Mouse (Mus musculus) intestine, postnatal 0 days (tissue): ENCODE measurements around the gene Gm5244. TPM values are rescaled to one million over a fixed set of nuclear protein-coding genes. Genes with fewer than 3 reads are reported as not detected.
A peak's percentile ranks its signal among the peaks of the same experiment; 100 is the strongest.

Experiments
- ATAC-seq: fragments of 200-750 bp; cut with Nextera tagmentation; 2 replicates; pipeline ENCODE4 v1.8.0; 2017; ENCODE audit warnings: mild to moderate bottlenecking, moderate TSS enrichment, moderate library complexity
- H3K27ac ChIP-seq: fragments of 300-500 bp; sonication (generic); 2 replicates; pipeline ENCODE4 v1.5.1; 2014; ENCODE audit warnings: mild to moderate bottlenecking, low read depth, low read length, moderate library complexity
- H3K27me3 ChIP-seq: fragments of 300-500 bp; sonication (generic); replicated peaks from 2 replicates; pipeline ENCODE4 v1.6.1; 2014; ENCODE audit warnings: low read length, mixed read lengths; ENCODE audit not compliant: control insufficient read depth, insufficient read depth
- H3K36me3 ChIP-seq: fragments of 300-500 bp; sonication (generic); 2 replicates; pipeline ENCODE4 v1.6.1; 2014; ENCODE audit warnings: mild to moderate bottlenecking, moderate library complexity; ENCODE audit not compliant: control insufficient read depth, insufficient read depth
- H3K4me1 ChIP-seq: fragments of 300-500 bp; sonication (generic); replicated peaks from 2 replicates; pipeline ENCODE4 v1.6.1; 2014; ENCODE audit warnings: antibody characterized with exemption, low read length, mixed read lengths; ENCODE audit not compliant: control insufficient read depth, insufficient read depth
- H3K4me2 ChIP-seq: fragments of 300-500 bp; sonication (generic); replicated peaks from 2 replicates; pipeline ENCODE4 v1.6.1; 2014; ENCODE audit warnings: low read depth, mild to moderate bottlenecking, moderate library complexity
- H3K4me3 ChIP-seq: fragments of 300-500 bp; sonication (generic); 2 replicates; pipeline ENCODE4 v1.5.1; 2014; ENCODE audit warnings: low read depth, low read length
- H3K9ac ChIP-seq: fragments of 300-500 bp; sonication (generic); 2 replicates; pipeline ENCODE4 v1.6.1; 2014; ENCODE audit warnings: mild to moderate bottlenecking, low read depth, low read length
- H3K9me3 ChIP-seq: fragments of 300-500 bp; sonication (generic); 2 replicates; pipeline ENCODE4 v1.6.1; 2016; ENCODE audit warnings: mixed run types; ENCODE audit not compliant: control insufficient read depth
- CTCF ChIP-seq: sonication (generic); IDR thresholded peaks from 2 replicates; pipeline ENCODE4 v1.5.1; 2016; ENCODE audit warnings: low read depth, mild to moderate bottlenecking, control low read depth, antibody characterized with exemption, moderate library complexity
- WGBS: fragments of 180-500 bp; shearing (Covaris S2); extraction: QIAGEN DNeasy Blood & Tissue Kit; methylation state at CpG from one replicate; pipeline ENCODE4 v1.1.7; 2014; 5-methylcytosine and 5-hydroxymethylcytosine counted together
- polyA plus RNA-seq: library from polyadenylated mRNA; unstranded; fragments of >200 nt; fragmentation: Nextera tagmentation; extraction: Ambion mirVana; gene quantifications from 2 replicates; pipeline ENCODE4 v1.2.1, GENCODE M21; 2015

Gene Gm5244
- polyA plus RNA-seq, 1 experiment from 2014 or later: not detected

DNA sequence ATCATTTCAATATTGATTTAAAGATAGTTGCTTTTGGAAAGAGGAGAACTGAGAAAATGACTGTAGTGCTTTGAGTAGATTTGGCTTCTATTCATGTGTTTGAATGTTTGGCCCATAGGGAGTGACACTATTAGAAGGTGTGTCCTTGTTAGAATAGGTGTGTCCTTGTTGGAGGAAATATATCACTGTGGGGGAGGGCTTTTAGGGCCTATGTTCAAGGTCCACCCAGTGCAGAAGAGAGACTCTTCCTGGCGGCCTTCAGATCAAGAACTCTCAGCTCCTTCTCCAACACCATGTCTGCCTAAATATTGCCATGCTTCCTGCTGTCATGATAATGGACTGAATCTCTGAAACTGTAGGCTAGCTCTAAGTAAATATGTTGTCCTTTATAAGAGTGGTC lies 42.2 kb upstream of the Gm5244 start:
- peak; percentile 92 for ATAC-seq
- Histone ChIP-seq H3K27me3 (no peaks in the 10 kb centered on the region), H3K4me1 (no peaks in the 10 kb centered on the region), H3K4me2 (no peak overlapping the region), H3K36me3 (no peaks in the 10 kb centered on the region), H3K4me3 (no peak overlapping the region), H3K9me3 (no peaks in the 10 kb centered on the region), H3K27ac (no peak overlapping the region), H3K9ac (no peak overlapping the region)
- WGBS: 45% methylated on average over 1 of the region's 1 CpGs
- no peak for TF ChIP-seq CTCF

DNA sequence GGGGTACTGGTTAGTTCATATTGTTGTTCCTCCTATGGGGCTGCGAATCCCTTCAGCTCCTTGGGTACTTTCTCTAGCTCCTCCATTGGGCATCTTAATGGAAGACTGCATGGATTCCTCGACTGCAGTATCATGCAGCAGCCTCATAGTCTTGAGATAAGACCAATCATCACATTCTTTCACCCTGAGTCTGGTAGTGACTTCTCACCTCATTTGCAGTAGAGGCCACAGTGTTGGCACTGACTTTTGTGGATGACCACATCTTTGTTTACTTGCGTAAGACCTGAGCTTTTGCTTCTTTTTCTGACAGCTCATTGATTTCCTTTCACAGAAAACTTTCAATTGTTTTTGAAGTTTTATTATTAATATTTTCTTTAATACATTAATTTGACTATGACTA lies 40.8 kb upstream of the Gm5244 start:
- ATAC-seq: no peak
- no peak for TF ChIP-seq CTCF
- 79% methylated on average over 3 of the region's 3 CpGs for WGBS
- Histone ChIP-seq H3K4me1 (no peaks in the 10 kb centered on the region), H3K36me3 (no peaks in the 10 kb centered on the region), H3K4me3 (no peak overlapping the region), H3K27me3 (no peaks in the 10 kb centered on the region), H3K4me2 (no peak overlapping the region), H3K27ac (no peak overlapping the region), H3K9ac (no peak overlapping the region), H3K9me3 (no peaks in the 10 kb centered on the region)

DNA sequence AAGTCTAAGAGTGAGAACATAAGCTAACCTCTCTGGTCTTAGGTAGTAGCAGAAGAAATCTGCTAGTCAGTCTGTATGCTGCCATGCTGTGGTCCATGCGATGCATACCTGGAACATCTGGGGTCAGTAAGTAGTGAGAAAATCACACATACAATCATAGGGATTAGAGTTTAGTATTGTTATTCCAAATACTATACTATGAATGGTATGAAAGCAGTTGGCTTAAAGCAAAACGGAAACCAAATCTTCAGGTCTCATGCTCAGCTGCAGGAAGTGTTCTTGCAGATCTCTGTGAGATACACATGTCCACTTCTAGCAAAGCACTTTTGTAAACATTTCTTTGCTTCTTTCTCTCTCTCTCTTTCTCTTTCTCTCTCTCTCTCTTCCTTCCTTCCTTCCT lies 40.3 kb upstream of the Gm5244 start:
- no peaks in the 10 kb centered on the region for H3K4me1 ChIP-seq
- WGBS: 66% methylated on average over 2 of the region's 2 CpGs
- H3K27me3 ChIP-seq: no peaks in the 10 kb centered on the region
- ATAC-seq: no peak
- no peak overlapping the region for H3K4me2 ChIP-seq
- no peak for TF ChIP-seq CTCF
- no peak overlapping the region for H3K27ac ChIP-seq
- no peaks in the 10 kb centered on the region for H3K9me3 ChIP-seq
- no peak overlapping the region for H3K9ac ChIP-seq
- no peak overlapping the region for H3K4me3 ChIP-seq
- H3K36me3 ChIP-seq: no peaks in the 10 kb centered on the region

DNA sequence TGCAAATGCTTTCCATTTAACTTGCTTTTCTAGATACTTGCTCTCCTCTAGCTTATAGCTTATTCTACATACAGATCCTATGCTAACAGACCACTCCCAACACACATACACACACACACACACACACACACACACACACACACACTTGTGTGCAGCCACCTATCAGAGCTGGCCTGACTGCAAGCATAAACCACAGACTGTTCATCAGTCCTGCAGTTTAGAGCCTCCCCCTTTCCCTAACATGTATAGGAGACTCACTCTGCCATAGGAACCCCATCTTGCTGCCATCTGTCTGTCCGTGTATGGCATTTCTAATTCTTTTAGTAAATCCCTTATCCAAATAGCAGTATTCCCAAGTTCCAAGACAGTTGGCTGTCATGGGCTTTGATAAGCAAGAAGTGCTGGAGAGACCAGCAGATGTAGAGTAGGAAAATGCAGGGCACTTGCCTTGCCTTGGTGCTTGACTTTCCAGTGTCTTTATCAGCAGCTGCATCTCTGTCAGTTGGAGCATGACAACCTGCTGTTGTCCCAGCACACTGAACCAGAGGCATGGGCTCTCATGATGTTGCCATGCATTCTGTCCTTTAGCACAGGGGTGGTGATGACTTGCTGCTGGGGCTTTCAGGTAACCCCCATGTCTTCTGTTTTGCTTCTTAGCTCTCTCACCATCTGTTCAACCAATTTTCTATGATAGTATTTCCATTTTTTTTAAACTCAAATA lies 33.7 kb upstream of the Gm5244 start:
- H3K4me2 ChIP-seq: no peak overlapping the region
- H3K9ac ChIP-seq: no peak overlapping the region
- no peak for TF ChIP-seq CTCF
- 60% methylated on average over 1 of the region's 1 CpGs for WGBS
- no peak overlapping the region for H3K27ac ChIP-seq
- H3K4me1 ChIP-seq: no peaks in the 10 kb centered on the region
- no peaks in the 10 kb centered on the region for H3K9me3 ChIP-seq
- H3K27me3 ChIP-seq: no peaks in the 10 kb centered on the region
- ATAC-seq: no peak
- no peak overlapping the region for H3K4me3 ChIP-seq
- no peaks in the 10 kb centered on the region for H3K36me3 ChIP-seq

DNA sequence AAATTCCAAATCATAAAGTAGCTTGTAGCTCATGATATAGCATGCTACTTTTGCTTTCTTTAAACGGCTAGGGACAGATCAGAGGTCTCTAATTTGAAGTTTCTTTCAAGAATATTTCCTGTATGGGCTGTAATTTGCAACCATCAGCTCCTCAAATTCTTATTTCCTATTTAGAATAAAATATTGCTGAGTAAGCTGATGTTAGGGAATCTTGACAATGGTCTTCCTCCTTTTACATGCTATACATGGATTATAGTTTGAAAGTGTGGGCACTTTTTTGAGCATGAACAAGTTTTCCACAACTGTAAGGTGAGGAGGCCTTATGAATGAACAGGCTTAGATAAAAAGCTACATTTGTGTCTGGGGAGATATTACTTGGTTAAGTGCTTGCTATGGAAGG lies 32.6 kb upstream of the Gm5244 start:
- TF ChIP-seq CTCF: no peak
- WGBS: 74% methylated on average over 1 of the region's 1 CpGs
- Histone ChIP-seq H3K9ac (no peak overlapping the region), H3K36me3 (no peaks in the 10 kb centered on the region), H3K27me3 (no peaks in the 10 kb centered on the region), H3K4me3 (no peak overlapping the region), H3K9me3 (no peaks in the 10 kb centered on the region), H3K27ac (no peak overlapping the region), H3K4me1 (no peaks in the 10 kb centered on the region), H3K4me2 (no peak overlapping the region)
- ATAC-seq: no peak

DNA sequence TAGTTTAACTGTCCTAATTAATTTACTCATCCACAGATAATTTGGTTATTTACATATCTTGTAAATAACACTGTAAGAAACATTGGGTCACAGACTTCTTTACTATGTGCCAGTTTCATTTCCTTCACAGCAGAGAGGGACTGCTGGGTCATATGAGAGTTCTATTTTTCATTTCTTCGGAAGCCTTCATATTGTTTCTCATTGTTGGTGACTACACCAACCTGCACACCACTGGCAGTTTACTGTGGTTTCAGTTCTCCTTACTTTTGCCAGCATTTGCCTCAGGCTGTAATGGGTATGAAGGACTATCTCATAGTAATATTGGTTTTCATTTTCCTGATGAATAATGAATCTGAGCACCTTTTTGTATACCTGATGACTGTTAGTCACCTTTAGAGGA lies 28.0 kb upstream of the Gm5244 start:
- Histone ChIP-seq H3K36me3 (no peaks in the 10 kb centered on the region), H3K27me3 (no peaks in the 10 kb centered on the region), H3K9ac (no peak overlapping the region), H3K4me1 (no peaks in the 10 kb centered on the region), H3K27ac (no peak overlapping the region), H3K9me3 (no peaks in the 10 kb centered on the region), H3K4me3 (no peak overlapping the region), H3K4me2 (no peak overlapping the region)
- ATAC-seq: no peak
- TF ChIP-seq CTCF: no peak
- WGBS: 86% methylated on average over 1 of the region's 1 CpGs

DNA sequence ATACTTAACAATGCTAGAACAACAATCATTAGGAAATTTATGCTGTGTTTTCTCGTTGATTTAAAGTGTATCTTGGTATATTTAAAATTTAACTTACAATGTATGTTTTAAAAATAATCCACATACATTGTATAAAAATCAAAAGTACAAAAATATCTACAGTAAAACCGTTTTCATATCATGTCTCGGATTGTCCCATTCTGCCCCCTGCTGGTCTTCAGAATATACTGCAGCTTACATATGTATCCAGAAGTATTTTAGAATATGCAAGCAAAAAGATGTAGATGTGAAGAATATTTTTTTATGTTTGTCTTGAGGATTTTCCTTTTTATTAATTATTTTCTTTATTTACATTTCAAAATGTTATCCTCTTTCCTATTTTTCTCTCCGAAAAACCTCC lies 26.1 kb upstream of the Gm5244 start:
- Histone ChIP-seq H3K4me2 (no peak overlapping the region), H3K4me3 (no peak overlapping the region), H3K27me3 (no peaks in the 10 kb centered on the region), H3K9me3 (no peaks in the 10 kb centered on the region), H3K4me1 (no peaks in the 10 kb centered on the region), H3K27ac (no peak overlapping the region), H3K9ac (no peak overlapping the region), H3K36me3 (no peaks in the 10 kb centered on the region)
- peak; percentile 77 for TF ChIP-seq CTCF
- WGBS: 26% methylated on average over 4 of the region's 4 CpGs
- ATAC-seq: no peak
